Mouse (Mus musculus): Measurements from ENCODE around the gene Aasdh.

The Aasdh gene

DNA sequence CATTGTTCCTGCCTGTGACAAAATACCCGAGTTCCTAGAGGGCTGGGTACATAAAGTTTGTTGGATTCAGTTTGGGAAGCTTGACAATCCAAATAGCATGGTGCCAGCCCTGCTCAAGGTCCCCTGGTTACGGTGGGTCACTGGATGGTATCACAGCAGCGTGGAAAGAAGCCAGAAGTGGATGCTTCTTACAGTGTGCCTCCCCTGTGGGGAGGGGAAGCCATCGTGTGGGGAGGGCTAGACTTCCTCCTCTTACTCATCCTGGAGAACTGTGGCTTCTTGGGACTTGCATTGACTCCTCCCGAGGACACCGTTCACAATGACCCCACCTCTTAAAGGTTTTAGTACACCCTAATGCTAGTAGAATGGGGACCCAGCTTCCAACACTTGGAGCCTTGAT, 65.5 kb downstream of the Aasdh start:
- no peak for DNase-seq

DNA sequence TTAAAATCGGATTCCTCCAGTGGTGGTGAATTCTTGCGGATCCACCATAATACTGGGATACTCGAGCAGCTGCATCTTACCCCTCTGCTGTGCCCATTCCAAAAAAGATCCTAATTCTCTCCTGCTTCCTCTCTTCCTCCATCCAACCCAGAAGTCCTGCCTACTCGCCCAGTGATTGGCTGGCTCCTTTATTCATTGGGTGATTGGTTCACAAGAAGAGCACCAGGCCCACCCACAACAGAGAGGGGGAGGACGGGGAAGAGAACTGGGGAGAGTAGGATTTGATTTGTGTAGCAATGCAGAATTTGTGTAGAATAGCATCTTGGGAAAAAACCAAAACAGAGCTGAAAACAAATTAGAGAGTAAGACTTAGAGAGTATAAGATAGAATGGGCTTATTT, 68.3 kb downstream of the Aasdh start:
- no peak for DNase-seq

DNA sequence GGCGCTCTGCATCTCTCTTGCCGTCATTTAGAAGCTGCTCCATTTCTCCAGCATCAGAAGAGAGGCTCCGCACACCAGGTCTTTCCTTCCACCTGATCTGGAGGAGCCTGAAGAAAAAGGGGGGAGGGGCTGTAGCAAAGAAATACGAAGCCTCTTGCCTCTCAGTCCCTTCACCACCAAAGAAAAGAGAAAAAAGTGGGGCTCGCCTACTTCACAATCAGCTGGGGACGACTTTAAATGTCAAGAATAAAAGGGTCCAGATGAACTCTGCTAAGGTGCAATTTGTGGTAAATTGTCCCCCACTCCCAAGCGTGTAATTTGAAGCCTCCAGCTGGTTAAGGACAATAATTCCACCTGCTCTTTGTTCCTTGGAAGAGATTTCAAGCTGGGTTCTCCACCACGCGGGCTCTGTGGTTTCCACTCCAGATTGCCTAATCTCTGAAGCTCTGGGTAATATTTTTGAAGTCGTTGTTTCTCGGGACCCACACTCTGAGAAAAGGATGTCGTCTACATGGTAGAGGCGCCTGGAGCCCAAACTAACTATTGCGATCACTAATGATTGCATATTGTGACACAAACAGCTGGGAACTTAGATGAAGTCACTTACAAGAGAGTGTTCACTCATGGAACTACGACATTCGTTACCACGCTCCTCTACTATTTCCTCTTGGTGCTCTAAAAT, 72.6 kb downstream of the Aasdh start:
- no peak for DNase-seq

DNA sequence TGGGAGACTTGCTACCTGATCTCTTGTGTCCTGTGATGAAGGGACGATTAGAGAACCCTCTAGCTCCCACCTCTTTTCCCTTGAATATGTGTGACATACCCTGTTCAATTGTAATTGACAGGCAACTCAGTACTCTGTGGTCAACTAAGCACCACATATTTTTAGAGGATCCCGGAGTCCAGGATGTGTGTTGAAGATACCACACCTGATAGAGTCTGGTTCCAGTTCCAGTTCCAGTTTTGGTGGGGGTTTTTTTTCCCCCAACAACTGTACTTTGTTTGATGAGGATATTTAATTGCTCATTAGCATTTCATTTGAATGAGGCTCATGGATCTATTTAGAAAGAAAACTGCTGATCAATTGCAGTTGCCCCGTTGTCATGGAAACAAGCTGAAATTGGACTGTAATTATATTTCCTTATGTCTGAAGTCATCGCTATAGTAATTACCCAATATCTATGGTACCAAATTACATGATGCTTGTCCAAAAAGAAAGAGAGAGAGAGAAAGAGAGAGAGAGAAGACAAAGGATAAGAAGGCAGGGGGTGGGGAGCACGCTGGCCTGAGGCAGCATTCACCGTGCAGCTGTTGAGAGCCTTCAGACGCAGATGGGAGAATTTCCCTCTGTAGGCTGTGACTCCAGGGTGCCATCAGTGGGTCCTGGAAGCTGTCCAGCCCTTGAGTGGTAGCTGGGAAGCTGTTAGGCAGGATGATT, 76.6 kb downstream of the Aasdh start:
- no peak for DNase-seq
